ENCODE assay signal across 24 mouse cellular contexts in genomic region chr5:81279246-81279645, GRCm38 (mm10).
"Had no signal": no experiment of that assay in that cellular context is flagged by ENCODE, and none has a peak within 500 bp of the region (broad histone marks: within the 10 kb centered on the region; RNA-seq: fewer than 3 reads in every experiment).

No protein-coding gene starts in this region.

- H3K4me3 ChIP-seq: heart, adult 2 months; heart, embryonic 13.5 days; heart, embryonic 15.5 days; hindbrain, embryonic 10.5 days; hindbrain, embryonic 12.5 days; intestine, embryonic 15.5 days; layer of hippocampus, adult 2 months; left cerebral cortex, adult 2 months; limb, embryonic 10.5 days; limb, embryonic 12.5 days had no signal

- H3K9ac ChIP-seq: heart, embryonic 13.5 days; heart, embryonic 15.5 days; hindbrain, embryonic 12.5 days; hindbrain, embryonic 14.5 days; intestine, embryonic 15.5 days; limb, embryonic 12.5 days had no signal

- DNase-seq: gastrocnemius, postnatal 14 days; gastrocnemius, postnatal 36 days; heart, adult 11 months; heart, adult 2 months; heart, postnatal 4 days; kidney, adult 18-20 months; kidney, adult 8-10 months; kidney, postnatal 10 days; kidney, postnatal 25 days; kidney, postnatal 4 days had no signal

- H3K36me3 ChIP-seq: heart, embryonic 13.5 days; heart, embryonic 15.5 days; hindbrain, embryonic 10.5 days; hindbrain, embryonic 12.5 days; intestine, embryonic 15.5 days; limb, embryonic 10.5 days; limb, embryonic 12.5 days had no signal

- H3K27me3 ChIP-seq: heart, embryonic 13.5 days; heart, embryonic 15.5 days; hindbrain, embryonic 12.5 days; intestine, embryonic 15.5 days; limb, embryonic 12.5 days had no signal

- H3K4me1 ChIP-seq: heart, embryonic 13.5 days; heart, embryonic 15.5 days; hindbrain, embryonic 10.5 days; hindbrain, embryonic 12.5 days; intestine, embryonic 15.5 days; limb, embryonic 12.5 days had no signal

- H3K4me2 ChIP-seq: heart, embryonic 11.5 days; heart, embryonic 13.5 days; heart, embryonic 15.5 days; hindbrain, embryonic 12.5 days; hindbrain, embryonic 14.5 days; intestine, embryonic 15.5 days; limb, embryonic 12.5 days had no signal

- H3K9me3 ChIP-seq: heart, embryonic 13.5 days; heart, embryonic 15.5 days; hindbrain, embryonic 10.5 days; hindbrain, embryonic 12.5 days; intestine, embryonic 15.5 days; limb, embryonic 10.5 days; limb, embryonic 12.5 days had no signal

- ATAC-seq: hindbrain, embryonic 16.5 days; inflammation-experienced regulatory T-cells, adult 6 months; intestine, embryonic 15.5 days; intestine, postnatal 0 days had no signal

- H3K27ac ChIP-seq: heart, adult 2 months; heart, embryonic 13.5 days; heart, embryonic 15.5 days; hindbrain, embryonic 10.5 days; hindbrain, embryonic 12.5 days; hindbrain, embryonic 14.5 days; intestine, embryonic 15.5 days; layer of hippocampus, adult 2 months; left cerebral cortex, adult 2 months; limb, embryonic 10.5 days; limb, embryonic 12.5 days had no signal
